Mouse (Mus musculus) frontal cortex, postnatal 36 days (tissue): ENCODE results near the gene Sord.
A peak's percentile ranks its signal among the peaks of the same experiment; 100 is the strongest.

Experiments used
- DNase-seq, 2 experiments: peaks; one replicate each; pipeline ENCODE4 v3.0.0; 2022; ENCODE audit warnings: low spot score in 2 of 2

Sord gene

GRCm38 (mm10) chr2:122240735-122241134 is 6.2 kb downstream of the Sord start:
- no peak for DNase-seq

GRCm38 (mm10) chr2:122241226-122241625 is 6.7 kb downstream of the Sord start:
- no peak for DNase-seq

GRCm38 (mm10) chr2:122241935-122242334 is 7.4 kb downstream of the Sord start:
- no peak for DNase-seq

DNA sequence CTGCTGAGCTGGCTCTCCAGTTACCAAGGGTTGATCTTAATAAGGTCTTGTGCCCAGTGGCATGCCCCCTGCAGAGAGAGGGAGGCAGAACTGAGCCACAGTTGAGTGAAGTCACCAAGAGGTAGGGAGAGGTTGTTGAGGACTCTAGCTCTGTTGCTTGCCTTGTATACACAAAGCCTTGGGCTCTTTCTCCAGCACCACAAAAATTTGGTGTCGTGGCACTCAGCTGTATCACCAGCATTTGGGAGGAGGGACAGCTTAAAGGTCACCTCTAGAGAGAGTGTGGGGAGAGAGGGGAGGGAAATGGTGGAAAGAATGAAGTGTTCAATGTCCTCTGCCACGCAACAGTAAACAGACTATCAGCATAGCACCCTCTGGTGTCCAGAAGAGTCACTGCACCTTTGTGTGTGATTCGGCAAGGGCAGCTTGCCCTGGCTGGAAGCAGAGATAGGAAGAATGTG is 9.2 kb downstream of the Sord start:
- DNase-seq: peak; percentile 59 to 86

DNA sequence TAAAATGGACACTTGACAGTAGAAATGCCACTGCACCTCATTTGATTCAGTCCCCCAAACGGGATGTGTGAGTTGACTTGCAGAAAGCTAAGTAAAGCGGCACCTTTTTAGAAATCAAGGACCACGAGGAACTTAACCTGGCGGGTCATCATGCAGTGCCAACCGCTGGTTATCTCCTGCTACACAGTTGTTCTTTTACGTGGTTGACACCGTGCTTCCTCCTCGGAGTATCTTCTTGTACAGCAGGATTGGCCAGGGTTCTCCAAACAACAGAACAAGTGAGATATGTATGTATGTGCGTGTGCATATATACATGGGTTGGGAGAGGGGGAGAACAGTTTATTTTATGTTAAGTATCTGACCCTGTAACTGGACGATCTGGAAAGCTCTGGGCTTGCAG is 13.2 kb downstream of the Sord start:
- no peak for DNase-seq

DNA sequence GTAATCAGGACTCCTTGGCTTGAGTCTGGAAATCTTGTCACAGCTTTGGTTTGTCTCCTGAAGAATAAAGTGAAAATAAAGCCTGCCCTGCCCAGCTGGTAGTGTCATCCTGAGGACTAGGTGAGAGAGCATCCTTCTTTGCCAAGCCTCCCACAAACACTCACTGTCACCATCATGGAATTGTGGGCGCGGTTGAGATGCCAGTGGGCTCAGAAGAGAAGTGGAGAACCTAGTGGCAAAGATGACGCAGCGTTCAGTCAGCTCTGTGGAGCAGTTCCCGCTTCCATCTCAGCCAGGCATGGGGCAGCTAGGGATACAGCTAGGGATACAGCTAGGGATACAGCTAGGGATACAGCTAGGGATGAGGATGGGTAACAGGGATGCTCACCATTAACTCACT is 21.4 kb downstream of the Sord start:
- DNase-seq: peak; percentile 32 to 46

DNA sequence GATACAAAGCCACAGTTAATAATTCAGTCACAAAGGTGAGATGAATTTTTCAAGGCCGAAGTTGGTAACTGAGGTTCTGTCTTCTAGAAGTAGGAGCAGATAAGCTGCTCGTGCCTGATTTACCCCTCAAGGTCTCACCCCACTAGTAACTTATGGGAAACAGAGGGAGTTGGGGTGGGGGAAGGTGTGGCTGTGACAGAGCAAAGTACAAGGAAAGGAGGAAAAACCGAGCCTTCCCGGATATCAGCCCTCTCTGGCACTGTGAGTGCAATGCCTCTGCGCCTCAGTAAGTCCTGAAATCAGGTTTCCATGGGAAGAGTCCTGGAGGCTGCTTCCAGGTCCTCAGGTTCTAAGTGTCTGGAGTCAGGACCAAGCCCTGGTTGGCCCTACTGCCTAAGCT is 26.2 kb downstream of the Sord start:
- DNase-seq: no peak

GRCm38 (mm10) chr2:122264690-122265089 is 30.1 kb downstream of the Sord start:
- DNase-seq: peak in 1 of 2 experiments; percentile 6

GRCm38 (mm10) chr2:122266407-122267193 is 32.1 kb downstream of the Sord start:
- DNase-seq: no peak

DNA sequence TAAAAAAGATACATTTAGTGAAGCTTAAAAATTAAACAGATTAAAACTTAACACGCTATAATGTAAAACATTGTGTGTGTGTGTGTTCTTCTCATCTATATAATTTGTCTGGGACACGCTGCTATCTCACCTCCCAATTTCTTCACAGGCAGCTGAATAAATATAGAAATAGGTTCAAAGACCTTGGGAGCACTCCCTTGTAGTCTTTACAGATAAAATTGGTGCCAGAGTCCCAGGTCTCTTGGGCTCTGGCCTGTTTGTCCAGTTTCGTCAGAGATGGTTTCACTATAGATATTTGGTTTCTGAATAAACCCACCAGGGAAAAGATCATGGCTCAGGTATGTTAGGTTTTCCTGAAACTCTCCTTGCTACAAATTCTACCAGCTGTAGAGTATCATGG is 44.2 kb downstream of the Sord start:
- DNase-seq: no peak

- DNase-seq: no peak
These were observed 49.5 kb downstream of the Sord start for GRCm38 (mm10) chr2:122284091-122284490.

GRCm38 (mm10) chr2:122286137-122286536 is 51.6 kb downstream of the Sord start:
- DNase-seq: no peak

GRCm38 (mm10) chr2:122294916-122295315 is 60.4 kb downstream of the Sord start:
- DNase-seq: no peak

- DNase-seq: no peak
These were observed 62.9 kb downstream of the Sord start for GRCm38 (mm10) chr2:122297271-122298095.

DNA sequence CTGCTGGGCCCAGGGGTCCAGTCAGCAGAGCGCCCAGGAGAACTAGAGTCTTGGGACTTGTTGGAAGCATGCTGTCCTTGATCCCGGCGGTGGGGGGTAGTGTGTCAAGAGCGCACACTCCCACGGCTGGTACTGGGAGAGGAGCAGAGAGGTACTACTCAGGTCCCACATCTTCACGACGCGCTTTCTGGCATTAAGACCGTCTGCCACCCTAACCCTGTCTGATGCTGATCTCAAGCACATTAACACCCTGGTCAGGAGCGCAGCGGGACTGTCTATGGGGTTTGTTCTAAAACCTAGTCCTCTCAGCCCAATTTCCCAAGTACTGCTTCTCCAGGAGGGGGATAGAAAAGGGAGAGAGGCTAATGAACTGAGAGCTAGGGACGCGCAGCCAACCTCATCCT is 63.5 kb downstream of the Sord start, which contains the start of gene Duox2:
Duox2 (minus strand) TSS at position 354 of the 404 bp plus-strand sequence.
- DNase-seq: no peak

GRCm38 (mm10) chr2:122298596-122299490 is 64.3 kb downstream of the Sord start, which contains the start of gene Duoxa2:
TSS of gene Duoxa2 (plus strand) at chr2:122298900.
- DNase-seq: no peak

GRCm38 (mm10) chr2:122299911-122300655 is 65.5 kb downstream of the Sord start:
- no peak for DNase-seq

DNA sequence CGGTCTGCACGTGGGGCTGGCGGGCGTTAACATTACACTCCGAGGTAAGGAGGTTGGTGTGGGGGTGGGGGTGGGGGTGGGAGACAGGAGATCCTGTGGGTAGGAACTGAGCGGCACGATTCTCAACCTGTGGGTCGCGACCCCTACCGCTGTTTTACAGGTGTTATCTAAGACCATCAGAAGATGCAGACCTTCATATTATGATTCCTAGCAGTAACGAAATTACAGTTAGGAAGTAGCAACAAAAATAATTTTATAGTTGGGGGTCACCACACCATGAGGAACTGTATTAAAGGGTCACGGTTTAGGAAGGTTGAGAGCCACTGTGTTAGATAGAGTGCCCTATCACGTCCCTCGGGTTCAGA is 66.1 kb downstream of the Sord start:
- DNase-seq: no peak

GRCm38 (mm10) chr2:122301081-122301920 is 66.8 kb downstream of the Sord start:
- peak in 1 of 2 experiments; percentile 18 for DNase-seq
